Mouse (Mus musculus) hindbrain, embryonic 15.5 days (tissue): ENCODE results near the gene Vmn2r45. TPM values are rescaled to one million over a fixed set of nuclear protein-coding genes. Genes with fewer than 3 reads are reported as not detected.
"Not testable (repeated sequence)": the region's sequence is repeated elsewhere in the genome, so short reads cannot be mapped to it uniquely, and the experiment has no call there.

Source experiments
- ATAC-seq: fragments of 200-750 bp; cut with Nextera tagmentation; 2 replicates; pipeline ENCODE4 v1.8.0; 2017; ENCODE audit warnings: low read depth, moderate number of reproducible peaks, moderate TSS enrichment; ENCODE audit not compliant: low FRiP score
- H3K27ac ChIP-seq: fragments of 300-500 bp; sonication (generic); replicated peaks from 2 replicates; pipeline ENCODE4 v1.5.1; 2015; ENCODE audit warnings: mild to moderate bottlenecking, inconsistent platforms
- H3K27me3 ChIP-seq: fragments of 300-500 bp; sonication (generic); 2 replicates; pipeline ENCODE4 v1.6.1; 2015; ENCODE audit warnings: control low read depth, inconsistent platforms
- H3K36me3 ChIP-seq: fragments of 300-500 bp; sonication (generic); 2 replicates; pipeline ENCODE4 v1.6.1; 2015; ENCODE audit warnings: control low read depth, inconsistent platforms
- H3K4me1 ChIP-seq: fragments of 300-500 bp; sonication (generic); replicated peaks from 2 replicates; pipeline ENCODE4 v1.6.1; 2015; ENCODE audit warnings: control low read depth, inconsistent platforms
- H3K4me2 ChIP-seq: fragments of 300-500 bp; sonication (generic); 2 replicates; pipeline ENCODE4 v1.6.1; 2015; ENCODE audit warnings: moderate library complexity, mild to moderate bottlenecking, inconsistent platforms
- H3K4me3 ChIP-seq: fragments of 300-500 bp; sonication (generic); 2 replicates; pipeline ENCODE4 v1.5.1; 2015; ENCODE audit warnings: mild to moderate bottlenecking, inconsistent platforms
- H3K9ac ChIP-seq: fragments of 300-500 bp; sonication (generic); 2 replicates; pipeline ENCODE4 v1.6.1; 2015; ENCODE audit warnings: inconsistent platforms
- H3K9me3 ChIP-seq: fragments of 300-500 bp; sonication (generic); 2 replicates; pipeline ENCODE4 v1.6.1; 2016; ENCODE audit warnings: control low read depth, inconsistent platforms
- WGBS: fragments of 180-500 bp; shearing (Covaris S2); methylation state at CpG from one replicate; pipeline ENCODE4 v1.1.7; 2015; 5-methylcytosine and 5-hydroxymethylcytosine counted together
- polyA plus RNA-seq: library from polyadenylated mRNA; unstranded; fragments of >200 nt; fragmentation: Nextera tagmentation; extraction: Ambion mirVana; gene quantifications from 2 replicates; pipeline ENCODE4 v1.2.1, GENCODE M21; 2015

The Vmn2r45 gene
- polyA plus RNA-seq = not detected in 2 replicates

DNA sequence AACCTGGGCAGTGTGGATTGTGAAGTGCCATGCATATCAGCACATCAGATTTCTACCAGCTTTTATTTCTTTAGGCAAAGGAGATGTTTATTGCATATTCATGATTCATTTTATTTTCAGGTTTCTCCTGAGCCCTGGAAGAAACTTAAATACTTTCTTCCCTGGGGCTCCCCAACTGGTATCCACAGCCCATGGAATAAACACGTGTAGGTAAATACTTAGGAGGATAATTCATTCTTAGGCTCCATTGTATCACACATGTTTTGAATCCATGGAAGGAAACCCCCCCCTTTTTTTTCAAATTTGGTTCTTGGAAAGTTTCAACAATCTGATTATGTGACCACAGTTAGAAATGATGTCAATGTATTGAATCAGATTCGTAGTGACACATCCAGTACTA is at the start of gene Vmn2r45:
Vmn2r45 (minus strand) TSS at position 101 of the 400 bp plus-strand sequence.
- H3K4me3 ChIP-seq, H3K36me3 ChIP-seq, H3K9ac ChIP-seq, H3K27me3 ChIP-seq, H3K27ac ChIP-seq, ATAC-seq, H3K9me3 ChIP-seq, H3K4me2 ChIP-seq, H3K4me1 ChIP-seq: not testable (repeated sequence)
- WGBS = 50% methylated on average over 2 of the region's 2 CpGs

Other genes starting within 250 kb of the Vmn2r45 start
- not detected in 2 replicates for gene Vmn2r43, start 228.5 kb downstream of the Vmn2r45 start, polyA plus RNA-seq
- not detected in 2 replicates for gene Vmn2r44, start 105.7 kb downstream of the Vmn2r45 start, polyA plus RNA-seq